Mouse (Mus musculus) erythroblast, adult 5-6 weeks (primary cell): Measurements from ENCODE around the gene Agt. TPM values are rescaled to one million over a fixed set of nuclear protein-coding genes. Genes with fewer than 3 reads are reported as not detected.

Experiments used
- ATAC-seq: replicated peaks from 2 replicates; pipeline ENCODE4 v1.8.0; 2016; ENCODE audit warnings: moderate number of reproducible peaks, mild to moderate bottlenecking, moderate TSS enrichment, inconsistent platforms; ENCODE audit not compliant: poor library complexity, low FRiP score, severe bottlenecking
- total RNA-seq, 2 experiments: library from RNA; stranded (forward) in 1 of 2; stranded (reverse) in 1 of 2; fragments of 150-400 nt in 1 of 2; fragments of 200-764, 138-1000 nt in 1 of 2; gene quantifications; 2 replicates each; pipeline versions ENCODE4 v1.2.3 to v1.2.4; 2015 to 2017; ENCODE audit warnings: low replicate concordance in 2 of 2

Gene Agt
- total RNA-seq, 2 experiments from 2014 or later, result not detected

- ATAC-seq, result no peak
Observed at GRCm38 (mm10) chr8:124516039-124516438, 53.5 kb downstream of the Agt start.

- ATAC-seq, result no peak
Observed at GRCm38 (mm10) chr8:124509156-124509555, 60.4 kb downstream of the Agt start.

- no peak for ATAC-seq
Observed at GRCm38 (mm10) chr8:124508321-124508695, 61.2 kb downstream of the Agt start.

GRCm38 (mm10) chr8:124507572-124508320 lies 61.8 kb downstream of the Agt start:
- ATAC-seq, result no peak

Other genes starting within 250 kb of the Agt start
- not detected in 2 replicates for gene Pgbd5, start 130.0 kb downstream of the Agt start, total RNA-seq (2015; ENCODE audit: low replicate concordance)
- gene Pgbd5, start 130.0 kb downstream of the Agt start, total RNA-seq (2017; ENCODE audit: low replicate concordance), result not detected in 2 replicates
- 4.6 and 8.2 TPM in 2 replicates for gene Cog2, start 48.9 kb downstream of the Agt start, total RNA-seq (2015; ENCODE audit: low replicate concordance)
- 15.4 and 35.0 TPM in 2 replicates for gene Cog2, start 48.9 kb downstream of the Agt start, total RNA-seq (2017; ENCODE audit: low replicate concordance)
- not detected in 2 replicates for gene Capn9, start 6.4 kb upstream of the Agt start, total RNA-seq (2015; ENCODE audit: low replicate concordance)
- not detected in 2 replicates for gene Capn9, start 6.4 kb upstream of the Agt start, total RNA-seq (2017; ENCODE audit: low replicate concordance)
- gene 2310022B05Rik, start 93.7 kb upstream of the Agt start, total RNA-seq (2015; ENCODE audit: low replicate concordance), result 16.5 and 19.0 TPM in 2 replicates
- gene 2310022B05Rik, start 93.7 kb upstream of the Agt start, total RNA-seq (2017; ENCODE audit: low replicate concordance), result 9.8 and 16.9 TPM in 2 replicates
- gene Ttc13, start 152.3 kb upstream of the Agt start, total RNA-seq (2015; ENCODE audit: low replicate concordance), result 13.1 and 15.3 TPM in 2 replicates
- gene Ttc13, start 152.3 kb upstream of the Agt start, total RNA-seq (2017; ENCODE audit: low replicate concordance), result 8.8 and 18.3 TPM in 2 replicates
- gene Arv1, start 152.4 kb upstream of the Agt start, total RNA-seq (2015; ENCODE audit: low replicate concordance), result 2.5 TPM in 1 of 2 replicates, not detected in the other
- gene Arv1, start 152.4 kb upstream of the Agt start, total RNA-seq (2017; ENCODE audit: low replicate concordance), result 1.1 TPM in 1 of 2 replicates, not detected in the other
- gene Fam89a, start 182.1 kb upstream of the Agt start, total RNA-seq (2015; ENCODE audit: low replicate concordance), result 1.3 TPM in 1 of 2 replicates, not detected in the other
- gene Fam89a, start 182.1 kb upstream of the Agt start, total RNA-seq (2017; ENCODE audit: low replicate concordance), result not detected in 2 replicates
- not detected in 2 replicates for gene Trim67, start 223.4 kb upstream of the Agt start, total RNA-seq (2015; ENCODE audit: low replicate concordance)
- gene Trim67, start 223.4 kb upstream of the Agt start, total RNA-seq (2017; ENCODE audit: low replicate concordance), result not detected in 2 replicates